Mouse (Mus musculus) adrenal gland, postnatal 36 days (tissue): Measurements from ENCODE around the gene Prss57. TPM values are rescaled to one million over a fixed set of nuclear protein-coding genes. Genes with fewer than 3 reads are reported as not detected.
A peak's percentile ranks its signal among the peaks of the same experiment; 100 is the strongest.

Experiments
- DNase-seq, 2 experiments: peaks; one replicate each; pipeline ENCODE4 v3.0.0; 2021; ENCODE audit warnings: mixed read lengths in 1 of 2
- long read RNA-seq, 2 experiments: library from polyadenylated mRNA; stranded (forward); transcript quantifications; one replicate each; pipeline ENCODE4 v2.0.0; 2021; ENCODE audit warnings: borderline sequencing depth in 2 of 2
- total RNA-seq, 2 experiments: library from RNA; stranded (reverse); gene quantifications; 2 replicates each; pipeline ENCODE4 v1.2.3; 2021

Prss57 gene
- total RNA-seq, result not detected
- long read RNA-seq, experiment 1, result 0 reads
- long read RNA-seq, experiment 2, result 0 reads

- no peak for DNase-seq
These were observed at the start of gene Prss57 for GRCm38 (mm10) chr10:79790861-79791260. Gene Prss57, minus strand, starts transcription at chr10:79790961.

- DNase-seq, result no peak
These were observed 49.3 kb upstream of the Prss57 start for GRCm38 (mm10) chr10:79840091-79840490.

DNA sequence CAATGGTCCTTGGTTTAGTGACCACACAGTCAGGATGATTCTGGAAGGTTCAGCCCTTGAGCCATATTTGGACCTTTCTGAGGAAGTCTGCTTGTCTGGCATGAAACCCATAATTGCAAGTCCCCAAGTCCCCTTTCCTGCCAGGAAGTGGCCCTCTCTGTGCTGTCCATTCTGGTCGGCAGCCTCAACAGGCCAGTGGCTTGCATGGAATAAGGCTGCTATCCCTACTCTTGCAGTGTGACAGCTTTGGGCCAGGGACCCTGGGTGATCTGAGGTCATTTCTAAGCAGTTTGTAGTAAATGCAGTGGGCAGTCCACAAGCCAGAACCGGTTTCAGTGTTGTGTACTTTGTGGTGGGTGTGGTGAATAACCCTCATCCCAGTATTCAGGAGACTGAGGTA is 47.4 kb upstream of the Prss57 start:
- no peak for DNase-seq

DNA sequence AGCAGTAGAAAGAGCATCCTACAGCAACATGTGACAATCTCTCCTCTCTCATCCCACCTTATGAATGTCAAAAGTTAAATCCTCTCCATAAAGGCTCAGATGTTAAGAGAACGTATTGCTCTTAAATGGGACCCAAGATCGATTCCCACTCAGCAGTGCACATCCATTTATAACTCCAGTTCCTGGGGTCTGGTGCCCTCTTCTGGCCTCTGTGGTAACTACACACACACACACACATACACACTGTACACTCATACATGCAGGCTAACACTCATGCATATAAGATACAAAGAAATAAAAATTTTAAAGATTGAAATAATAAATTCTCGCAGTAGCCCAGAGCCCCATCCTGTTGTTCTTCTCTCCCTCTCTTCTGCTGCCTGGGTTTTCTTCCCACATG is 46.2 kb upstream of the Prss57 start:
- no peak for DNase-seq

GRCm38 (mm10) chr10:79834769-79835398 is 44.1 kb upstream of the Prss57 start:
- peak; percentile 82 to 87 for DNase-seq

- no peak for DNase-seq
These were observed 42.0 kb upstream of the Prss57 start for GRCm38 (mm10) chr10:79832786-79833181.

GRCm38 (mm10) chr10:79832026-79832785 is 41.4 kb upstream of the Prss57 start:
- DNase-seq, result no peak

DNA sequence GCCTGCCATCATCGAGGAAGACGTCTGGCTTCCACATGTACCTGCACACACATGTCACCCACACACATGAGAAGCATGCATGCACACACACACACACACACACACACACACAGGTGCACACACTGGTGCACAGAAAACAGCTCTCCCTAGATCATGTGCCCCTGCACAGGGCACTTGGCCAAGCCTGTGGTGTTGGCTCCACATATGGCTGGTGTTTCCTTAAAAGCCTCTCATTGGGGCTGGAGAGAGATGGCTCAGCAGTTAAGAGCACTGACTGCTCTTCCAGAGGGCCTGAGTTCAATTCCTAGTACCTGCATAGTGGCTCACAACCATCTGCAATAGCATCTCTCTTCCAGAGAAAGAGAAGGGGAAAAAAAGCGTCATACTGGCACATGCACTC is 40.8 kb upstream of the Prss57 start:
- no peak for DNase-seq

GRCm38 (mm10) chr10:79824413-79824812 is 33.7 kb upstream of the Prss57 start:
- peak in 1 of 2 experiments; percentile 46 for DNase-seq

GRCm38 (mm10) chr10:79823011-79823410 is 32.2 kb upstream of the Prss57 start:
- no peak for DNase-seq

- DNase-seq, result no peak
These were observed 31.6 kb upstream of the Prss57 start for GRCm38 (mm10) chr10:79822372-79822771.

DNA sequence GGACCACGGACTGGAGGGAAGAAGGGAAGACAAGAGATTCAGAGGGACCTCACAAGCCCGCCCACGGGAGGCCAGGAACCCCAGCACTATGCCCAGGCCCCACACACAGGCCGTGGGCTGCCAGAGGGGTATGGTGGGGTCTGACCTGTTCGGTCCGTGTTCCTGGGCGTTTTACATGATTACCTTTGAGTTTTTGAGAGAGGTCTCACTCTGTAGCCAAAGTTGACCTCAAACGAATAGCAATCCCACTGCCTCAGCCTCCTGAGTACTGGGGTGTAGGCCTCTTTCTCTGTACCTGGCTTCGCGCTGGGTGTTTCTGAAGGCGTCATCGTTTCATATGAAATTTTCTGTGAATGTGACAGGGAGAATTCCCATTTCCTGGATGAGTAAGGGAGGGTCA is 31.0 kb upstream of the Prss57 start:
- DNase-seq, result no peak

GRCm38 (mm10) chr10:79820782-79821181 is 30.0 kb upstream of the Prss57 start, which contains the start of gene Misp:
Gene Misp, plus strand, starts transcription at chr10:79820989.
- DNase-seq, result no peak

GRCm38 (mm10) chr10:79820277-79820676 is 29.5 kb upstream of the Prss57 start:
- no peak for DNase-seq

- DNase-seq, result no peak
These were observed 28.8 kb upstream of the Prss57 start for GRCm38 (mm10) chr10:79819606-79820005.

DNA sequence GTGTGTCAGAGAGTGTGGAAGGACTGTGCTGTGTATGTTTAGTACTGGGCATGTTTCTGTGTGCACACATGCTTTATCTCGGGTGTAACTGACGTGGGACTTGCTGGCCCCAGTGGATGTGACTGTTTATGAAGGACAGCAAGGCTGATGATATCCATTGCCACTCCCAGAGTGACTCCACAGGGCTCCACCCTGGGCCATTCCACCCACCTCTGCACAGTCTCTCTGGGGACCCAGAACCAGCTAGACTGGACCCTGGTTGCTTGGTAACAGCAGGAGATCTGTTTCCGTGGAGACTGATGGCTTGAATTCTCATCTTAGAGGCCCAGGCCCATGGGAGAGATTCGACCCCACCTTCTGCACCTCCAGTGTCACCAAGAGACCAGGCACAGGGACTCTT is 27.5 kb upstream of the Prss57 start:
- no peak for DNase-seq

- DNase-seq, result no peak
These were observed 26.4 kb upstream of the Prss57 start for GRCm38 (mm10) chr10:79817111-79817510.

- DNase-seq, result no peak
These were observed 25.1 kb upstream of the Prss57 start for GRCm38 (mm10) chr10:79815671-79816494.

- no peak for DNase-seq
These were observed 23.6 kb upstream of the Prss57 start for GRCm38 (mm10) chr10:79814271-79814842.

DNA sequence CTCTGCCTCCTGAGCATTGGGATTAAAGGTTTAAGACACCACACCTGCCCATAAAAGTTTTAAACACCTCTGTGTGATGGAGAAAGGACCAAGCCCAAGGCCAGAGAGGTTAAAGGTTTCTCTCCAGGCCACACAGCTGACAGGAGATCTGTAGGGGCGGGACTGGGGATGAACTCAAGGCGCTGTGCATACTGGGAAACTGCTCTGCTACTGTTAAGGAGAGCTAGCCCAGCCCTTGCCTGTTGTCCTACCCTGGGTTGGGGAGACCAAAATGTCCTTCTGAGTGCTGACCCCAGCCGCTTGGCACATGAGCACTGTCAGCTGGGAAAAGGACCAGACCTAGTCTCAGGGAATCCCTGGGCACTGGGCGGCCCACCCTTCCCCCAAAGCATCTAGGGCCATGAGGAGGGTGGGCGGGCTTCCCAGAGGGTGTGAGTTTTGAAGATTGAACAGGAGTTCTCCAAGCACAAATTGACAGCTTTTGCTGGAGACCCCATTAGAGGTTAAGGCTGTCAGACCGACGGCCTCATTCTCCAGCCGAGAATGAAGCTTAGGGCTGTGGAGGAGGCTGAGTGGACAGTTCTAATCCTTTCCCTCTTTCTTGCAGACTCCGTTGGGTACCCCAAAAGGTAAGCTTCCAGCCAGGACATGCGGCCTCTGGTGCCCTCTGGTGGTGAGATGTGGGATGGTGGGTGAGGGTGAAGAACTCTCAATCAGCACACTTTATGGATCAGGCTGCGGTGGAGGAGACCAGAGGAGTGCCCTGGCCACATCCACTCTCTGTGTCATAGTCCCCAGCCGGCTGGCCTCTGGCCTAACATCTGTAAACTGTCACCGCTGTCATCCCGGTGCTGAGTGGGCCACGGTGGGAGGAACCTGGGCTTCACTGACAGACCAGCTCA is 21.2 kb upstream of the Prss57 start:
- peak; percentile 91 for DNase-seq

GRCm38 (mm10) chr10:79808728-79809127 is 18.0 kb upstream of the Prss57 start:
- DNase-seq, result no peak
